Mouse (Mus musculus) stomach, embryonic 15.5 days (tissue): ENCODE measurements around the gene Nelfcd. TPM values are rescaled to one million over a fixed set of nuclear protein-coding genes. Genes with fewer than 3 reads are reported as not detected.

Experiments
- ATAC-seq: fragments of 200-750 bp; cut with Nextera tagmentation; 2 replicates; pipeline ENCODE4 v1.8.0; 2017; ENCODE audit warnings: low read depth, moderate number of reproducible peaks, moderate TSS enrichment; ENCODE audit not compliant: insufficient read depth, low FRiP score
- H3K27ac ChIP-seq: fragments of 300-500 bp; sonication (generic); 2 replicates; pipeline ENCODE4 v1.5.1; 2015; ENCODE audit warnings: mild to moderate bottlenecking, inconsistent platforms
- H3K27me3 ChIP-seq: fragments of 300-500 bp; sonication (generic); replicated peaks from 2 replicates; pipeline ENCODE4 v1.6.1; 2015; ENCODE audit warnings: inconsistent platforms
- H3K36me3 ChIP-seq: fragments of 300-500 bp; sonication (generic); 2 replicates; pipeline ENCODE4 v1.6.1; 2015; ENCODE audit warnings: inconsistent platforms
- H3K4me1 ChIP-seq: fragments of 300-500 bp; sonication (generic); 2 replicates; pipeline ENCODE4 v1.6.1; 2015; ENCODE audit warnings: inconsistent platforms
- H3K4me2 ChIP-seq: fragments of 300-500 bp; sonication (generic); 2 replicates; pipeline ENCODE4 v1.6.1; 2015; ENCODE audit warnings: mild to moderate bottlenecking, inconsistent platforms
- H3K4me3 ChIP-seq: fragments of 300-500 bp; sonication (generic); replicated peaks from 2 replicates; pipeline ENCODE4 v1.5.1; 2015; ENCODE audit warnings: inconsistent platforms
- H3K9ac ChIP-seq: fragments of 300-500 bp; sonication (generic); 2 replicates; pipeline ENCODE4 v1.6.1; 2015; ENCODE audit warnings: inconsistent platforms
- H3K9me3 ChIP-seq: fragments of 300-500 bp; sonication (generic); 2 replicates; pipeline ENCODE4 v1.6.1; 2016; ENCODE audit warnings: inconsistent platforms
- WGBS: fragments of 180-500 bp; shearing (Covaris S2); methylation state at CpG from one replicate; pipeline ENCODE4 v1.1.7; 2015; 5-methylcytosine and 5-hydroxymethylcytosine counted together
- polyA plus RNA-seq: library from polyadenylated mRNA; unstranded; fragments of >200 nt; fragmentation: Nextera tagmentation; extraction: Ambion mirVana; gene quantifications from 2 replicates; pipeline ENCODE4 v1.2.1, GENCODE M21; 2015

The Nelfcd gene
- polyA plus RNA-seq, 1 experiment from 2014 or later: 92.4 TPM

GRCm38 (mm10) chr2:174450353-174450752, 34.7 kb downstream of the Nelfcd start, which contains the start of gene Tubb1:
TSS of gene Tubb1 (plus strand) at chr2:174450695.
- Histone ChIP-seq H3K4me3 (no peak within 1 kb of the TSS), H3K9me3 (no peaks in the 10 kb centered on the region), H3K4me2 (no peak within 1 kb of the TSS), H3K27ac (no peak within 1 kb of the TSS), H3K4me1 (peaks cover 4% of the 10 kb centered on the region; the same call in 1 of the 2 replicates), H3K9ac (no peak within 1 kb of the TSS), H3K27me3 (no peaks in the 10 kb centered on the region), H3K36me3 (no peaks in the 10 kb centered on the region)
- 65% methylated on average over 4 of the region's 4 CpGs for WGBS
- no peak for ATAC-seq

- Histone ChIP-seq H3K4me1 (no peaks in the 10 kb centered on the region), H3K9me3 (no peaks in the 10 kb centered on the region), H3K27ac (no peak overlapping the region), H3K4me2 (no peak overlapping the region), H3K27me3 (no peaks in the 10 kb centered on the region), H3K9ac (no peak overlapping the region), H3K4me3 (no peak overlapping the region), H3K36me3 (no peaks in the 10 kb centered on the region)
- ATAC-seq: peak; percentile 94
- 64% methylated on average over 7 of the region's 7 CpGs for WGBS
Observed at GRCm38 (mm10) chr2:174453681-174454080, 38.1 kb downstream of the Nelfcd start.

GRCm38 (mm10) chr2:174459365-174459764, 43.8 kb downstream of the Nelfcd start:
- peaks cover 23% of the 10 kb centered on the region for H3K36me3 ChIP-seq
- no peak overlapping the region for H3K27ac ChIP-seq
- no peaks in the 10 kb centered on the region for H3K9me3 ChIP-seq
- no peak overlapping the region for H3K4me3 ChIP-seq
- 62% methylated on average over 2 of the region's 2 CpGs for WGBS
- no peak overlapping the region for H3K9ac ChIP-seq
- no peaks in the 10 kb centered on the region for H3K27me3 ChIP-seq
- no peak overlapping the region for H3K4me2 ChIP-seq
- peaks cover 7% of the 10 kb centered on the region for H3K4me1 ChIP-seq
- ATAC-seq: no peak

GRCm38 (mm10) chr2:174463370-174463769, 47.8 kb downstream of the Nelfcd start:
- Histone ChIP-seq H3K4me2 (peak overlapping the region; percentile 97), H3K36me3 (peaks cover 35% of the 10 kb centered on the region), H3K9ac (peak overlapping the region; percentile 79), H3K4me1 (peaks cover 7% of the 10 kb centered on the region), H3K27me3 (no peaks in the 10 kb centered on the region), H3K27ac (peak overlapping the region; percentile 67), H3K9me3 (no peaks in the 10 kb centered on the region), H3K4me3 (peak overlapping the region; percentile 70)
- ATAC-seq: no peak
- 36% methylated on average over 10 of the region's 10 CpGs for WGBS

- Histone ChIP-seq H3K27me3 (no peaks in the 10 kb centered on the region), H3K36me3 (peaks cover 35% of the 10 kb centered on the region), H3K27ac (peak within 1 kb of the TSS; percentile 67), H3K9me3 (no peaks in the 10 kb centered on the region), H3K9ac (peak within 1 kb of the TSS; percentile 79), H3K4me2 (peak within 1 kb of the TSS; percentile 97), H3K4me1 (peaks cover 7% of the 10 kb centered on the region), H3K4me3 (peak within 1 kb of the TSS; percentile 70)
- 2% methylated on average over 48 of the region's 48 CpGs for WGBS
- ATAC-seq: peak; percentile 100
Observed at GRCm38 (mm10) chr2:174463789-174464523, 48.4 kb downstream of the Nelfcd start, which contains the start of gene Atp5e. TSS of gene Atp5e (minus strand) at chr2:174464105.

GRCm38 (mm10) chr2:174470333-174470732, 54.7 kb downstream of the Nelfcd start:
- Histone ChIP-seq H3K27ac (no peak overlapping the region), H3K9me3 (no peaks in the 10 kb centered on the region), H3K27me3 (no peaks in the 10 kb centered on the region), H3K4me2 (no peak overlapping the region), H3K4me1 (peaks cover 17% of the 10 kb centered on the region), H3K9ac (no peak overlapping the region), H3K36me3 (peaks cover 12% of the 10 kb centered on the region; the same call in 1 of the 2 replicates), H3K4me3 (no peak overlapping the region)
- ATAC-seq: no peak
- 68% methylated on average over 4 of the region's 4 CpGs for WGBS

GRCm38 (mm10) chr2:174470786-174471405, 55.3 kb downstream of the Nelfcd start:
- no peak overlapping the region for H3K27ac ChIP-seq
- H3K4me1 ChIP-seq: peaks cover 17% of the 10 kb centered on the region
- no peaks in the 10 kb centered on the region for H3K9me3 ChIP-seq
- WGBS: 87% methylated on average over 7 of the region's 7 CpGs
- peaks cover 9% of the 10 kb centered on the region; the same call in 1 of the 2 replicates for H3K36me3 ChIP-seq
- H3K9ac ChIP-seq: no peak overlapping the region
- H3K27me3 ChIP-seq: no peaks in the 10 kb centered on the region
- no peak for ATAC-seq
- H3K4me3 ChIP-seq: no peak overlapping the region
- no peak overlapping the region for H3K4me2 ChIP-seq

GRCm38 (mm10) chr2:174472407-174472806, 56.8 kb downstream of the Nelfcd start:
- 8% methylated on average over 30 of the region's 30 CpGs for WGBS
- Histone ChIP-seq H3K4me1 (peaks cover 17% of the 10 kb centered on the region), H3K36me3 (peaks cover 3% of the 10 kb centered on the region; the same call in 1 of the 2 replicates), H3K4me3 (peak overlapping the region; percentile 80), H3K9me3 (no peaks in the 10 kb centered on the region), H3K4me2 (peak overlapping the region; percentile 73), H3K27ac (peak overlapping the region; percentile 79), H3K27me3 (no peaks in the 10 kb centered on the region), H3K9ac (peak overlapping the region; percentile 85)
- ATAC-seq: peak; percentile 4; the same call in 1 of the 2 replicates

- ATAC-seq: peak; percentile 95
- Histone ChIP-seq H3K36me3 (peaks cover 2% of the 10 kb centered on the region; the same call in 1 of the 2 replicates), H3K9me3 (no peaks in the 10 kb centered on the region), H3K27me3 (no peaks in the 10 kb centered on the region), H3K4me3 (peak within 1 kb of the TSS; percentile 80), H3K4me1 (peaks cover 17% of the 10 kb centered on the region), H3K9ac (peak within 1 kb of the TSS; percentile 85), H3K27ac (peak within 1 kb of the TSS; percentile 83), H3K4me2 (peak within 1 kb of the TSS; percentile 73)
- WGBS: under 1% methylated on average over 52 of the region's 53 CpGs
Observed at GRCm38 (mm10) chr2:174472818-174473549, 57.4 kb downstream of the Nelfcd start, which contains the start of gene Prelid3b. TSS of gene Prelid3b (minus strand) at chr2:174473081.

GRCm38 (mm10) chr2:174473550-174473927, 57.9 kb downstream of the Nelfcd start:
- H3K4me1 ChIP-seq: peaks cover 17% of the 10 kb centered on the region
- 63% methylated on average over 5 of the region's 5 CpGs for WGBS
- peak overlapping the region; percentile 83 for H3K27ac ChIP-seq
- H3K4me2 ChIP-seq: peak overlapping the region; percentile 67
- H3K27me3 ChIP-seq: no peaks in the 10 kb centered on the region
- no peaks in the 10 kb centered on the region for H3K9me3 ChIP-seq
- no peaks in the 10 kb centered on the region; the same call in 1 of the 2 replicates for H3K36me3 ChIP-seq
- no peak for ATAC-seq
- peak overlapping the region; percentile 17; the same call in 1 of the 2 replicates for H3K9ac ChIP-seq
- peak overlapping the region; percentile 80 for H3K4me3 ChIP-seq
